Mouse (Mus musculus): ENCODE results near the gene Nup133. TPM values are rescaled to one million over a fixed set of nuclear protein-coding genes. Genes with fewer than 3 reads are reported as not detected.

Gene Nup133
- polyA plus RNA-seq, 1 experiment from 2014 or later: 27.0 TPM

DNA sequence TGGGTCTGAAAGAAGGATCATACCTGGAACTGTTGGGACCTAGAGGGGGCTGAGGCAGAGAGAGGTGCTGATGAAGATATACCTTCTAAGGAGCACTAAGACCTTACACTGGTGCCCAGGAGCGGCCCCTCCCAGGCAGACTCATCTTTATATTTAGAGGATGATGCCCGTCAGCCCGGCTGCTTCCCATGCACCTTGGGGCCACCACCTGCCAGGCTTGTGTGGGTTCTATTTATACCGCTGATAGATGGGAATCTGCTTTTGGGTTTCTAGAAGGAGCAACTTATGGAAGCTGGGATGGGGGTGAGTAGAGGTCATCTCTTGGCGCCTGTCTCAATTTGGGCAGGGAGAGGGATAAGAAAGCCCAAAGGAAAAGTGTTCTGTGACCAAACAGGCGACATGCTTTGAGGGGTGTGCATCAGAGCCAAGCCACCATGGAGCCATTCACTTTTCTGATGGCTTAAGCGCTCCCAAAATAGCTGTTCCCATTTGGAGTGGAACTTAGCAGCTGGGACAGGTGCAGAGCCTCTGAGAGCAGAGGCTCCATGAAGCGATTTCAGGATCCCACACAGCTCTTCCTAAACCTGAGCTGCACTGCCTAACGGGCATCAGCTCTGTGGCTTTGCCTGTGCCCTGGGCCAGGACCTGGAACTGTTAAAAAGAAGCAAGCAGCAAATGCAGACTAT lies 53.2 kb downstream of the Nup133 start:
- Histone ChIP-seq H3K27me3 (peaks cover 62% of the 10 kb centered on the region), H3K4me2 (no peak overlapping the region), H3K36me3 (peaks cover 20% of the 10 kb centered on the region), H3K4me3 (no peak overlapping the region), H3K4me1 (peaks cover 15% of the 10 kb centered on the region), H3K9me3 (no peaks in the 10 kb centered on the region), H3K27ac (no peak overlapping the region), H3K9ac (no peak overlapping the region)
- WGBS: 70% methylated on average over 9 of the region's 9 CpGs
- 0 out of 2 replicates have a peak, but pooled peaks have one; percentile 27 for ATAC-seq (ENCODE audit: insufficient number of reproducible peaks, low FRiP score, low TSS enrichment, low read depth)

DNA sequence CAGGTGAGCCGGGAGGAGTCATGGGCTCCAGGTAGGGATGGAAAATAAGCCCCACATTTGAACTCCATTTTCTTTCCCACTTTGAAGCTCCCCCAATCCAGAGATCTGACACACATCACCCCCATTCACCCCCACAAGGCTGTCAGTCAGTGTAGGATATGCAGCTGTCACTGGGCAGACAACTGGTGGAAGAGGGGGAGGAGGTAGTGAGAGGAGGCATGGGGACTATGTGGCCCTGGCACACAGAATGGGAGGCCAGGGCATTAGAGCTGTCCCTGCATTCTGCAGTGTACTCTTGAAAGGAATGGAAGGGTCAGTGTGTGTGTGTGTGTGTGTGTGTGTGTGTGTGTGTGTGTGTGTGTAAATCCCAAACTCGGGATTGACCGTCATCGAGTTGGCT lies 53.8 kb downstream of the Nup133 start:
- Histone ChIP-seq H3K4me2 (no peak overlapping the region), H3K27me3 (peaks cover 67% of the 10 kb centered on the region), H3K4me3 (no peak overlapping the region), H3K27ac (no peak overlapping the region; the same call in 1 of the 2 replicates), H3K4me1 (peaks cover 15% of the 10 kb centered on the region), H3K9me3 (no peaks in the 10 kb centered on the region), H3K36me3 (peaks cover 14% of the 10 kb centered on the region; the same call in 1 of the 2 replicates), H3K9ac (no peak overlapping the region)
- ATAC-seq (ENCODE audit: insufficient number of reproducible peaks, low FRiP score, low TSS enrichment, low read depth): peak; percentile 23; the same call in 1 of the 2 replicates
- 63% methylated on average over 4 of the region's 4 CpGs for WGBS

DNA sequence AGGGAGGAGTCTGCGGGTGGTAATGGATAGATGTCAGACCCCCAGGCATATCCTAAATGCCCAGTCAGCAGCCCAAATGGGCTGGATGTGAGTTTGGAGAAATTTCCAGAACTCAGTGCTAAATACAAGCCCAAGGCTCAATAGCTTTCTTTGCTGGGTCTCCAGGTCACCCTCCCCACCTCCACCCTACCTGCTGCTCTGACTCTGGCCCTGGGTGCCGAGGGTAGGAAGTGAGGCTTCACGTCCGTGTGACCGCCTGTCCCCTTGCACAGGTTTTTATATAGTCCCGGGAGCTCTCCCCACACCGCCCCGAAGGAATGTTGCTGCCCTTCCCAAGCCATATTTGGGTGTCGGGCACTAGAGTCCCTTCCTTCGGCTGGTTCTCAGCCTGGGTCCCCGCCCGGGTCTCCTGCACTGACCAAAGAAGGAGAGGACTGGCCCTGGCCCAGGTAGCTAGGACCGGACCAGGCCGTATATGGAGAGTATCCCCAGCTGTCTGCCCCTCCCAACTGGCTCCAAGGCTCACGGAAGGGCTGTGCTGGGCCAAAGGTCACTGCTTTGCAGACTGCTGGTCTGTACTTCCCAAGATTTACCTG lies 54.5 kb downstream of the Nup133 start, which contains the start of gene Acta1:
Gene Acta1, minus strand, starts transcription at position 250 of the 596 bp plus-strand sequence.
- peak; percentile 70; the same call in 1 of the 2 replicates for ATAC-seq (ENCODE audit: insufficient number of reproducible peaks, low FRiP score, low TSS enrichment, low read depth)
- H3K4me3 ChIP-seq: peak within 1 kb of the TSS; percentile 7; the same call in 1 of the 2 replicates
- 26% methylated on average over 15 of the region's 15 CpGs for whole genome bisulfite sequencing
- H3K36me3 ChIP-seq: 0 out of 2 replicates have a peak, but pooled peaks cover 10% of the 10 kb centered on the region
- peaks cover 73% of the 10 kb centered on the region for H3K27me3 ChIP-seq
- no peak within 1 kb of the TSS; the same call in 1 of the 2 replicates for H3K27ac ChIP-seq
- no peak within 1 kb of the TSS for H3K9ac ChIP-seq
- peaks cover 15% of the 10 kb centered on the region for H3K4me1 ChIP-seq
- no peak within 1 kb of the TSS for H3K4me2 ChIP-seq
- no peaks in the 10 kb centered on the region for H3K9me3 ChIP-seq

DNA sequence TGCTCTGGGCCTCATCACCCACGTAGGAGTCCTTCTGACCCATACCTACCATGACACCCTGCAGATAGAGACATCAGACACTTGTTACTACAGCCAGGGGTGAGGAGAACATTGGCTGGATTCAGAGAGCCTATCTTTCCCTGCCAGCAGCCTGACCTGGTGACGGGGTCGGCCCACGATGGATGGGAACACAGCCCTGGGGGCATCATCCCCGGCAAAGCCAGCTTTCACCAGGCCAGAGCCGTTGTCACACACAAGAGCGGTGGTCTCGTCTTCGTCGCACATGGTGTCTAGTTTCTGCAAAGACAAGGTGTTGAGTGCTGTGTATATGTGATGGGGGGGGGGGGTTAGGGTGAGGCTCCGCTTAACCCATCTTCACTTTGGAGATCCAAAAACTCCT lies 55.7 kb downstream of the Nup133 start:
- WGBS: 76% methylated on average over 11 of the region's 11 CpGs
- Histone ChIP-seq H3K27me3 (peaks cover 73% of the 10 kb centered on the region), H3K4me2 (no peak overlapping the region), H3K9me3 (no peaks in the 10 kb centered on the region), H3K36me3 (0 out of 2 replicates have a peak, but pooled peaks cover under 1% of the 10 kb centered on the region), H3K4me1 (peaks cover 15% of the 10 kb centered on the region), H3K9ac (no peak overlapping the region), H3K27ac (no peak overlapping the region), H3K4me3 (0 out of 2 replicates have a peak overlapping the region, but pooled peaks have one; percentile 24)
- ATAC-seq (ENCODE audit: insufficient number of reproducible peaks, low FRiP score, low TSS enrichment, low read depth): no peak

DNA sequence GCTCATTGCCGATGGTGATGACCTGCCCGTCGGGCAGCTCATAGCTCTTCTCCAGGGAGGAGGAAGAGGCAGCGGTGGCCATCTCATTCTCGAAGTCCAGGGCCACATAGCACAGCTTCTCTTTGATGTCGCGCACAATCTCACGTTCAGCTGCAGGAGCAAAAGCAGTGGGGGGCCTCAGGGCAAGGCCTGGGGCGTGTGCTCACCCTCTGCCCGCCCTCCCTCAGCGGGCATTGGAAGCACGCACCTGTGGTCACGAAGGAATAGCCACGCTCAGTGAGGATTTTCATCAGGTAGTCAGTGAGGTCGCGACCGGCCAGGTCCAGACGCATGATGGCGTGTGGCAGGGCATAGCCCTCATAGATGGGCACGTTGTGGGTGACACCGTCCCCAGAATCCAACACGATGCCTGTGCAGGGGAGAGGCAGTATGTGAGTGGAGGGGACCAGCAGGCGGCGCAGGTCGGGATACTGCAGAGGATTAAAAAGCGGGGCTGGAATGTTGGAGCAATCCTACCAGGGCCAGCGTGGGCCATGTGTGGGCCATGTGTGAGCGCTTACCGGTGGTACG lies 56.4 kb downstream of the Nup133 start:
- Histone ChIP-seq H3K4me3 (peak overlapping the region; percentile 24), H3K27ac (no peak overlapping the region), H3K9me3 (no peaks in the 10 kb centered on the region), H3K4me2 (no peak overlapping the region), H3K9ac (no peak overlapping the region), H3K27me3 (peaks cover 73% of the 10 kb centered on the region), H3K36me3 (no peaks in the 10 kb centered on the region), H3K4me1 (peaks cover 15% of the 10 kb centered on the region)
- no peak for ATAC-seq (ENCODE audit: insufficient number of reproducible peaks, low FRiP score, low TSS enrichment, low read depth)
- 8% methylated on average over 30 of the region's 30 CpGs for WGBS

DNA sequence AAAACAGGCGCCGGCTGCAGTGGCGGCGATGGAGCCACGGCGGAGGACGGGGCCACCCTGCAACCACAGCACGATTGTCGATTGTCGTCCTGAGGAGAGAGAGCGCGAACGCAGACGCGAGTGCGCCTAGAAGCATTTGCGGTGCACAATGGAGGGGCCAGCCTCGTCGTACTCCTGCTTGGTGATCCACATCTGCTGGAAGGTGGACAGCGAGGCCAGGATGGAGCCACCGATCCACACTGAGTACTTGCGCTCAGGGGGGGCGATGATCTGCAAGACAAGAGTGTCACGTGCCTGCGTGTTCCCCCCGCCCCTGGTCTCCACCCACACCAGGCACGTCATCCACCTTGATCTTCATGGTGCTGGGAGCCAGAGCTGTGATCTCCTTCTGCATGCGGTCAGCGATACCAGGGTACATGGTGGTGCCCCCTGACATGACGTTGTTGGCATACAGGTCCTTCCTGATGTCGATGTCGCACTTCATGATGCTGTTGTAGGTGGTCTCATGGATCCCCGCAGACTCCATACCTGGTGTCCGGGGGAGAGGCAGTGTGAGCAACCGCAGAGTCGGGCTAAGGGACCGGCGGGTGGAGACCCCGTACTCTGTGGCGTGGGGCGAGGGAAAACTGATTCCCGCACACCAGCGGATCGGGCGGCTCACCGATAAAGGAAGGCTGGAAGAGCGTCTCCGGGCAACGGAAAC lies 57.0 kb downstream of the Nup133 start:
- WGBS: 1% methylated on average over 49 of the region's 49 CpGs
- H3K4me3 ChIP-seq: peak overlapping the region; percentile 24
- 0 out of 2 replicates have a peak overlapping the region, but pooled peaks have one; percentile 14 for H3K9ac ChIP-seq

DNA sequence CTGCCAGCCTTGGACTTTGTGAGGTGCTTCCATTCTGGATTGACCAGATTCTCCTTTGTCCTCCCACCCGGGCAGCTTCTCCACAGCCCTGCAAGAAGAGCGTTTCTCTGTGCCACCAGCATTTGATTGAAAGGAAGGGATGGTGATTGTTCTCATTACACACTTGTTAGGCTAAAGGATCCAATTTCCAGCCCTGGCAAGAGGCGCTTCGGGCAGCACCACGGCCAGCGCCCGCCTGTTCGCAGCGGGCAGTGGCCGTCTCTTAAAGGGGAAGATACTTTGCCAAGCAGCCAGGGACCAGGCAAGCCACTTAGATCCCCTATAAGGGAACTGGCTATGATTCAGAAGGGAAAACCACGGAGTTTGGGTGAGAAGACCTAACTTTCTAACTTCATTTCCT lies 57.8 kb downstream of the Nup133 start:
- Histone ChIP-seq H3K4me2 (peak overlapping the region; percentile 43), H3K27me3 (peaks cover 66% of the 10 kb centered on the region), H3K27ac (no peak overlapping the region), H3K9ac (no peak overlapping the region), H3K4me1 (peaks cover 15% of the 10 kb centered on the region), H3K36me3 (no peaks in the 10 kb centered on the region), H3K9me3 (no peaks in the 10 kb centered on the region), H3K4me3 (peak overlapping the region; percentile 24)
- no peak for ATAC-seq (ENCODE audit: insufficient number of reproducible peaks, low FRiP score, low TSS enrichment, low read depth)
- WGBS: 0% methylated on average over 11 of the region's 11 CpGs

More for the DNA sequence above, 57.0 kb downstream of the Nup133 start:
- no peaks in the 10 kb centered on the region for H3K36me3 ChIP-seq
- peak overlapping the region; percentile 43 for H3K4me2 ChIP-seq
- peaks cover 15% of the 10 kb centered on the region for H3K4me1 ChIP-seq
- H3K9me3 ChIP-seq: no peaks in the 10 kb centered on the region
- H3K27ac ChIP-seq: no peak overlapping the region
- peaks cover 73% of the 10 kb centered on the region for H3K27me3 ChIP-seq
- no peak for ATAC-seq (ENCODE audit: insufficient number of reproducible peaks, low FRiP score, low TSS enrichment, low read depth)

DNA sequence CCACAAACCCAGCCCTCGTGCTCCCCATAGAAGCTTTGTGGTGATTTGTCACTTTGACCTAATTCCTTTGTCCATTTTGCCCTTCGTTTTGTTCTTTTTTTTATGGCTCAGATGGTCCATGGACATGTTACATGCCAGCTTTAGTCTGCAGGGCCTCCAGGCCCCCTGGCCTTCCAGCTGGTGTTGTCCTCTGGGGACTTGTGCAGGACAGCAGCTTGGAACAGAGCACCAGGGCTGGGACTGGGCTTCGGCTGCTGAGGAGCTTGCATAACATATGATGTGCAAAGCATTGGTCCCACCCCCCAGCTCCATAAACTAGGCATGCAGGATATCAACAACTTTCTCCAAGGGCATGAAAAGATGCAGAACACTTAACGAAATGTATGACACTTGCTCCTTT lies 59.3 kb downstream of the Nup133 start:
- H3K4me1 ChIP-seq: peaks cover 21% of the 10 kb centered on the region
- no peaks in the 10 kb centered on the region for H3K9me3 ChIP-seq
- no peak overlapping the region for H3K9ac ChIP-seq
- peaks cover 51% of the 10 kb centered on the region for H3K27me3 ChIP-seq
- ATAC-seq (ENCODE audit: insufficient number of reproducible peaks, low FRiP score, low TSS enrichment, low read depth): no peak
- no peaks in the 10 kb centered on the region for H3K36me3 ChIP-seq
- no peak overlapping the region for H3K4me2 ChIP-seq
- no peak overlapping the region for H3K4me3 ChIP-seq
- 70% methylated on average over 4 of the region's 4 CpGs for WGBS
- no peak overlapping the region for H3K27ac ChIP-seq

DNA sequence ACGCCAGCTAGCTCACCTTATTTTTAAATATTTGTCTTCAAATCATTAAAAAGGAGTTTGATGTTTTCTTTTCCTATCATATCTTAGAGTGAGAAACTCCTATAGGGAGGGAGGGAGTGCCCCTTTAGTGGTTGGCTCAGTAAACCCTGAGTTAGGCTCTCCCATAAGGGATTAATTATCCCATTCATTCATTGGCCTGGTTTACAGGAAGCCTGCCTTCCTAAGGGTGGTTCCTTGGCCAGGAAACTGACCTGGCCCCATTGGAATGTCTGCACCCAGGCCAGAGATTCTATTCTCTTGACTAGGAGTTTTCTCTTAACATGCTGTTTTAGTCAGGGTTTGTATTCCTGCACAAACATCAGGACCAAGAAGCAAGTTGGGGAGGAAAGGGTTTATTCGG lies 61.1 kb downstream of the Nup133 start:
- peaks cover 43% of the 10 kb centered on the region for H3K27me3 ChIP-seq

DNA sequence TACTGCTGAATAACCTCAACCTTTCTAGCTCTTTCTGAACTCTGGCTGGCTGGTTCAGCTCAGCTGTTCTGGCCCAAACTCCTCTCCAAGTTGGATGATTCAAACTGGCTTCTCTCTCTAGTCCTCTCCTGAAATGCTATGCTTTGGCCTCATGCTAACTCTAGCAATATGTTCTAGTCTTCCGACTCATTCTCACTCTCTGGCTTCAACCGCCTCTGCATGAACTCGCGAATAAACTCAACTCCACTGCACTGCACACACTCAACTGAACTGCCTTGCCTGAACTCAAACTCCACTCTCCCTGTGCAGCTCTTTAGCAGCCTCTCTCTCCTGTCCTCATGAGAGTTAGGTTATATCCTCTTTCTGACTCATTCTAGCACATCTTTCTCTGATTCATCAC lies 61.9 kb downstream of the Nup133 start:
- peaks cover 35% of the 10 kb centered on the region for H3K27me3 ChIP-seq
- H3K9ac ChIP-seq: no peak overlapping the region
- no peaks in the 10 kb centered on the region for H3K36me3 ChIP-seq
- no peak overlapping the region for H3K4me2 ChIP-seq
- H3K9me3 ChIP-seq: no peaks in the 10 kb centered on the region
- WGBS: 94% methylated on average over 4 of the region's 4 CpGs
- H3K27ac ChIP-seq: no peak overlapping the region
- peaks cover 22% of the 10 kb centered on the region for H3K4me1 ChIP-seq
- no peak overlapping the region for H3K4me3 ChIP-seq
- no peak for ATAC-seq (ENCODE audit: insufficient number of reproducible peaks, low FRiP score, low TSS enrichment, low read depth)

More for the DNA sequence above, 61.1 kb downstream of the Nup133 start:
- H3K9me3 ChIP-seq: no peaks in the 10 kb centered on the region
- H3K4me3 ChIP-seq: no peak overlapping the region
- 81% methylated on average over 2 of the region's 2 CpGs for WGBS
- no peak overlapping the region for H3K9ac ChIP-seq
- no peak overlapping the region for H3K4me2 ChIP-seq
- no peaks in the 10 kb centered on the region for H3K36me3 ChIP-seq
- H3K27ac ChIP-seq: no peak overlapping the region
- H3K4me1 ChIP-seq: peaks cover 29% of the 10 kb centered on the region
- ATAC-seq (ENCODE audit: insufficient number of reproducible peaks, low FRiP score, low TSS enrichment, low read depth): no peak

DNA sequence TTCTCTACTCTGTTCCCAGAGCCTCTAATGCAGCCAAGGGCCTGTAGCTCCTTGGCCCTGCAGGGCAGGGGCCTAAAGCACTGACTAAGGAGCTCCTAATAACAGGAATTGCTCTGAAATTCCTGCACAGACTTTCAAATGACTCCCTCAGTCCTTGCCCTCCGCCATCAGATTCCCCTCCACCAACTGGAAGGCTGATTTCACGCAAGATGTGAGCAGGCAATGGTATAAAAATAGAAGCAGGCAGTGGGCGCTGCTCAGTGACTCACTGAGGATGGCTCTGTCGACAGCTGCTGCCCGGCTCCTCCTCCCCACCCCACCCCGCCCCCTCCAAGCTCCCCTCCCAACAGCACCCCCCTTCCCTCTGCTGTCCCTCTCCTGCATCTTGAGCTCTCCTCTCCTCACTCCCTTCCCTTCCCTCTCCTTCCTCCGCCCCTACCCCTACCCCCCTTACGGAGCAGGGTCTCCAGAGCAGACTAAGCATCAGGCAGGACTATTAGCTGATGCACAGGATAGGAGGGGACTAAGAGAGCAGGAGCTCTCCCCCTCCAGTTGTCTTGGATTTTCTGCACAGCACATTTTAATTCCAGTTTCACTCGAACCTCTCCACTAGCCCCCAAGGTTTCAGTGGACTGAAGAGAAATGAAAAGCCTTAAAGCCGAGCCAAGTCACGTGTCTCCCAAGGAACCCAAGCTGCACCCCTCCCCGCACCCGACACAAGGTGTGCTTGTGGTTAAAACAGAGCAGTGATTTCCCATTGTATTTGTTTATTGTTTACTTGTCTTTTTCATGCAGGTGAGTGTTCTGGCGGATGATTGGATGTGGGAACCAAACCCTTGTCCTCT lies 64.1 kb downstream of the Nup133 start:
- H3K27ac ChIP-seq: peak overlapping the region; percentile 61; the same call in 1 of the 2 replicates
- H3K9me3 ChIP-seq: no peaks in the 10 kb centered on the region
- no peak overlapping the region for H3K4me3 ChIP-seq
- H3K4me1 ChIP-seq: peaks cover 14% of the 10 kb centered on the region
- 6% methylated on average over 13 of the region's 14 CpGs for WGBS
- 0 out of 2 replicates have a peak, but pooled peaks have one; percentile 43 for ATAC-seq (ENCODE audit: insufficient number of reproducible peaks, low FRiP score, low TSS enrichment, low read depth)
- H3K4me2 ChIP-seq: peak overlapping the region; percentile 19; the same call in 1 of the 2 replicates
- no peak overlapping the region for H3K9ac ChIP-seq
- H3K27me3 ChIP-seq: peaks cover 13% of the 10 kb centered on the region
- no peaks in the 10 kb centered on the region for H3K36me3 ChIP-seq

Measured in limb, embryonic 15.5 days (tissue).